Mouse (Mus musculus) right cerebral cortex, postnatal 14 days (tissue): ENCODE measurements around the gene Ankar.

Experiments
- DNase-seq: peaks from one replicate; pipeline ENCODE4 v3.0.0; 2022

The Ankar gene

DNA sequence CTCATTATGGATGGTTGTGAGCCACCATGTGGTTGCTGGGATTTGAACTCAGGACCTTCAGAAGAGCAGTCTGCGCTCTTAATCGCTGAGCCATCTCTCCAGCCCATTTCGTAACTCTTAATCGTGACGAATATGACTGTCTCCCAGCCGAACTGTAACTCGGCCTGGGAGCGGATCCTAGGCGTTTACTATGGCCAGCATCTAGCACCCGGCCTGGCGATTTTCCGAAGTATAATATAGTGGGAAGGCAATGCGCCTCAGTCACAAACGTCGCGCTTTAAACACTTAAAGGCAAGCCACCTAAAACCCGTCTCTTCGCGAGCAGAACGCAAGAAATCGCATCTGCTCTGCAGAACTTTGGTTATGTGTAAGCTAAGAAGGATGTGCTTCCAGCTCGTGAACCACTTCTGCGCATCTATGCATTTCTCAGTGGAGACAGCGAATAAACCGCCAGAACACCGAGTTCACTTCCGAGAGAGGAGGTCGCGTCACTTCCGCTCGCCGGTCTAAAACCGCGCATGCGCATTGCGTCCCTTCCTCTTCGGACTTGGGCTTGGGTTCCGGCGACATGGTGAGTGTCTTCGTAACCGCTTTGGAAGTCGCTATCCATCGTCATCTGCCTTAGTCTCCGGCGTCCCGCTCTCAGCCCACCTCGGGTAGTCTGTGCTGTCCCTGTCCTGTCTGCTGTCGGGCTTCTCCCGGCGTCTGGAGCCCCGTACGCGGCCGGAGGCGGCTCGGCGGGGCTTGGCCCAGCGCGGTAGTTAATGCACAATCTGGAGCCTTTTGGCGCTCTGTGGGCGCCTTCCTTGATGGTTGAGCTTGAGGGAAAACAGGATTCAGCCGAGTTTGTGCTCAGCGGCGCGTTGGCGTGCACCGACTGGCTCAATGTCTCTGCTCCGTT lies 10.6 kb upstream of the Ankar start, which contains the start of gene Rpl37a:
Gene Rpl37a, plus strand, starts transcription at position 538 of the 901 bp plus-strand sequence.
- DNase-seq: peak; percentile 97

- no peak for DNase-seq
Measured at GRCm38 (mm10) chr1:72707525-72707924, 7.1 kb upstream of the Ankar start.

- no peak for DNase-seq
Measured at GRCm38 (mm10) chr1:72698651-72699050, 1.7 kb downstream of the Ankar start.

DNA sequence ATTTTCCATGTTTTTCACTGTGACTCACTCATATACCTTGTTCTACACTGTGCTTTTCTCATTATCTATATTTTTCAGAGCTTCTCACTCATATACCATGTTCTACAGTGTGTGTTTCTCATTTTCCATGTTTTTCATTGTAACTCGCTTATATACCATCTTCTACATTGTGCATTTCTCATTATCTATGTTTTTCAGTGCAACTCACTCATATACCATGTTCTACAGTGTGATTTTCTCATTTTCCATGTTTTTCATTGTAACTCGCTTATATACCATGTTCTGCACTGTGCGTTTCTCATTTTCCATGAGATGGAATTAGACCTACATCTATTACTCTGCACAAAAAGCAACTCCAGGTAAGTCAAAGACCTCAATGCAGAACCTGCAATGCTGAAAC lies 4.1 kb downstream of the Ankar start:
- no peak for DNase-seq

GRCm38 (mm10) chr1:72673070-72673469 lies 27.3 kb downstream of the Ankar start:
- no peak for DNase-seq

DNA sequence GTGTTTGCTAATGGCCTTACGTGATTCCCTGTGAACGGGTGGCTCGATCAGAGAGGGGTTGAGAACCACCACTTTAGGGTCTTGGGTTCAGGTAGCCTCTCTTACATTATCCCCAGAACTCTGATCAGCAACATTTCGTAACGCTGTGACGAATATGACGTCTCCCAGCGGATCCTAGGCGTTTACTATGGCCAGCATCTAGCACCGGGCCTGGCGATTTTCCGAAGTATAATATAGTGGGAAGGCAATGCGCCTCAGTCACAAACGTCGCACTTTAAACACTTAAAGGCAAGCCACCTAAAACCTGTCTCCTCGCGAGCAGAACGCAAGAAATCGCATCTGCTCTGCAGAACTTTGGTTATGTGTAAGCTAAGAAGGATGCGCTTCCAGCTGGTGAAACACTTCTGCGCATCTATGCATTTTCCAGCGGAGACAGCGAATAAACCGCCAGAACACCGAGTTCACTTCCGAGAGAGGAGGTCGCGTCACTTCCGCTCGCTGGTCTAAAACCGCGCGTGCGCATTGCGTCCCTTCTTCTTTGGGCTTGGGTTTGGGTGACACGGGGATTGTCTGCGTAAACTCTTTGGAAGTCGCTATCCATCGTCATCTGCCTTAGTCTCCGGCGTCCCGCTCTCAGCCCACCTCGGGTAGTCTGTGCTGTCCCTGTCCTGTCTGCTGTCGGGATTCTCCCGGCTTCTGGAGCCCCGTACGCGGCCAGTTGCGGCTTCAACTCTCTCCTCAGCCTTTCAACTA lies 59.5 kb downstream of the Ankar start:
- peak; percentile 82 for DNase-seq

DNA sequence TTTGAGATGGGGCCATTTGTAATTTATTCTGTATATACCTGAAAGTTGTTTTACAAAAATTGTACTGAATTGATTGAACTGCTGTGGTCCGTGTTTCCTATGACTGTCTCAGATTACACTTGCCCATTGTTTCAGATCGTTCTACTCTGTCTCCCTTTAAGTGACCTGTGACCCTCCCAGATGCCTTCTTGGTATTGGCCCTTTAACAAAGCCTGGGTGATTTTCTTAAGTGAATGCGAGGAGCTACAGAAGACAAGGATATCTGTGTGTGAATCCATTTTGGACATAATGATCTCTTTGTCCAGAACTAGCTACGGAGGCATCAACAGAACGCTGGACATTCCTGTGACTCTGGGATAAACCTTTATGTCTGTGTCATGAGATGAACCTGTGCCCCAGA lies 65.2 kb downstream of the Ankar start:
- no peak for DNase-seq

- DNase-seq: no peak
Measured at GRCm38 (mm10) chr1:72612172-72612571, 88.2 kb downstream of the Ankar start.

DNA sequence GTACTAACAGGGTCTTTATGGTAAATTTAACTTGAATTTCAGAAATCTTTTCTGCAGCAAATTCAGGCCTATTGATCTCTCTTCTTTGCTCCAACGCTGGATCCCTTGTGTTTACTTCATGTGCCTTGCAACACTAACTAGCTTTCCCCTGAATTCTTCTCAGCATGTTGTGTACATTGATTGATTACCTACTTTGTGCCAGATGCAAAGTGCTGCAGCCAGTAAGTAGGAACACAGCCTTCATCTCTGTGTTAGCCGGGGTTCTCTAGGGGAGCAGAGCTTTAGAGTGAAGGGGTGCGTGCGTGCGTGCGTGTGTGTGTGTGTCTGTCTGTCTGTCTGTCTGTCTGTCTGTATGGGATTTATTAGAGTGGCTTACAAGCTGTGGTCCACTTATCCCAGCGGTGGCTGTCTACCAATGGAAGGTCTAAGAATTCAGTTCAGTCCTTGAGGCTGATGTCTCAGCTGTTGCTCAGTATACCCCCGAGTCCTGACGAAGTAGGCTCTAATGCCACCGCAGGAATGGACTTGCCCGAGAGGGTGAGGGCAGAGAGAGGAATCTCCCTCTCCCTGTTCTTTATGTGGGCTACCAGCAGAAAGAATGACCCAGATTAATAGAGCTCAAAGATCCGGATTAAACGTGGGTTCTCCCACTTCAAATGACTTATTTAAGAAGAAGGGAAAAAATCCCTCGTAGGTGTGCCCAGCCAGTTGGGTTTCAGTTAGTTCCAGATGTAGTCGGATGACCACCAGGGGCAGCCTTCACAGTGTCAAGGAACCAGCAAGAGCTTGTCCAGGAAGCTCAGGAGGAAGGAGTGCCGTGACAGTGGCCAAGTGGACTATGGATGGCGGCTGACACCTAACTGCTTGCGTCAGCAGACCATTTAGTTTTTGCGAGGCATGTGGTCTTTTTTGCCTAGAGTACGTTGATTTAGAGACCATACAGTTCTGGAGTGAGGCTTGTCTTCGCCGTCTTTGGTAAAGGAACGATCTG lies 90.2 kb downstream of the Ankar start:
- no peak for DNase-seq

DNA sequence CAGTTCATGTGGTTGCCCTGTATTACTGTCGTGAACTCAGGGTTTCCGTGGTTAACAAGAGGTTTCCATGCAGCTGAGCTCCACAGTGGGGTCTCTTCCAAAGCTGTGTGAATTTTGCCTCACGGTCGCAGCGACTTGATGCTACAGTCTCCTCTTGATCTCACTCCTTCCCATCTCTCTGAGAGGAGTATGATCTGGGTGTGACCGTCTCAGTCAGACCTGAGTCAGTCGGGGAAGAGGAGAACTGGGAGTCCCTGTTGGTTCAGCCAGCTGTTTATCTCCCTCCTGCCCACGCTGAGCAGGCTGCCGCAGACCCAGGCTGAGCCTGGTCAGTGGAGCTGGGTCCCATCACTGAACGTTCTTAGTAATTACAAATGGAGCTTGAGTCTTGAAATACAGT lies 91.2 kb downstream of the Ankar start:
- no peak for DNase-seq

DNA sequence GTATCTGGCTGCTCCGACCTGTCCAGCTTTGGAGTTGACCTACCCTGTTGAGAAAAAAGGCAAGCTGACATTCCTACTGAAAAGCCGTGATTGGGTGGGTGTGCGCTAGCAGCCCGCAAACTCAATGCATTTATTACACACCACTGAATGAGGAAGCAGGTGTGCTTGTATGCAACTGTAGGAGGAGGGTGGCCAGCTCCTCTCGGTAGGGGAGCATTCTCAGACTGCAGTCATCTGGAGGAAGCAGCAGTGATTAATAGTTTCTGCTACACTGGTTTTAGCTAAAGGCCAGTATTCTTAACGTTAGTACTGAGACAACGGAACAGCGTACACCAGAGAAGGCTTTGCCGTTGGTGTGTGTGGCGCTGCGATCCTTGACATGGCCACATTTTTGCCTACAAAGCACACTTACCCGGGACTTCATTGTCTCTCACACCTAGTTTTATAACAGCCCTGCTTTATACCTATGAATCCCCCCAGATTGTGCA lies 94.1 kb downstream of the Ankar start:
- no peak for DNase-seq

- no peak for DNase-seq
Measured at GRCm38 (mm10) chr1:72602803-72603202, 97.6 kb downstream of the Ankar start.

- DNase-seq: no peak
Measured at GRCm38 (mm10) chr1:72602186-72602585, 98.2 kb downstream of the Ankar start.

DNA sequence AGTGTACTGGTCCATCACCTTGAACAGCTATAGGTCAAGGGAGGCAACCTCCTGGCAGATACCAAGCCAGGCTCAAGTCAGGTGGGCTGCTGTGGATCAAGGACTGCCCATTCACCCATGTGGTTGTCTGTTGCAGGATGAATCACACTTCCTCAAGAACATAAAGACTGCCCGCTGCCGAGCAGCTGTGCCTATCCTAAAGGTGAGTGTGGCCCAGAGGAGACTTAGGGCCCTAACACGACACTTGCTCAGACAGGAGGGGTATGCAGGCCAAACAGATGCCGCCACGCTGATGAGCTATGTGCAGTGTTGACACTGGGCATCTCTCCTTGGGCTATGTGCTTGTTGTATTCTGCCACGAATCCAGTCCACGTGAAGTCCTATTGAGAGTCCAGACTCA lies 99.1 kb downstream of the Ankar start:
- no peak for DNase-seq

DNA sequence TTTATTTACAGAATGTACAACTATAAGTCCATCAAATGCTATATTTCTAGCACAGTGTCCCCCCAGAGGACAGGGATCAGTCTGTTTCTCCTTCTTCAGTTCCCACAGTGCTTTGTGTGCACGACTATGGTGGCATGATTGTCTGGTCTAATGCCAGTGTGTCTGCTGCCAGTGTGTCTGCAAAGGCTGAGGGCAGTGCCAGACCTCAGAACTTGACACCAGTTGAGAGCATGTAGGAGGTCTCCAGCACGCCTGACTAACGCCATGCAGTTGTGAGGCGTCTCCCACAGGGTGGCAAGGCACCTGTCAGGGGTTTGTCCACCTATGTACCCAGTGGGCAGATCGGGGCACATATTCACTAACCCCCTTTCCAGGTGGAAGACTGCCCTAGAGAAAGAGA lies 99.6 kb downstream of the Ankar start:
- DNase-seq: no peak

- no peak for DNase-seq
Measured at GRCm38 (mm10) chr1:72599146-72600101, 101.0 kb downstream of the Ankar start.

GRCm38 (mm10) chr1:72596231-72596630 lies 104.1 kb downstream of the Ankar start:
- no peak for DNase-seq

DNA sequence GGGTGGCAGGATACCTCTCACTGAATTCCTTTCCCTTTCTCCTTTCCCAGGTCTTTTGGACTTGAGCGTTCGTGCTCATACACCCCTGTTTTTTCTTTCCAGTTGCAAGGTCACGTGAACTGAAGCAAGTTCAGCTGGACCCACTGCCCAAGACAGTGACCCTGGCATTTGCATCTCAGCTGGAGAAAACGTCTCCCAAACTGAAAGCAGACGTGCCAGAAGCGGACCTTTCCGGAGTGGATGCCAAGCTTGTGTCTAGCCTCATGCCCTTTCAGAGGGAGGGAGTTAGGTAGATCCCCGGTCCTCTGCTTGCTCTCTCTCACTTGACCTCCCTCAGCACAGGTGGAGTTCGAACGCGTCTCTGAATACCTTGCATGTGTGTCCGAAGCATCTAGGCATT lies 104.7 kb downstream of the Ankar start:
- no peak for DNase-seq

DNA sequence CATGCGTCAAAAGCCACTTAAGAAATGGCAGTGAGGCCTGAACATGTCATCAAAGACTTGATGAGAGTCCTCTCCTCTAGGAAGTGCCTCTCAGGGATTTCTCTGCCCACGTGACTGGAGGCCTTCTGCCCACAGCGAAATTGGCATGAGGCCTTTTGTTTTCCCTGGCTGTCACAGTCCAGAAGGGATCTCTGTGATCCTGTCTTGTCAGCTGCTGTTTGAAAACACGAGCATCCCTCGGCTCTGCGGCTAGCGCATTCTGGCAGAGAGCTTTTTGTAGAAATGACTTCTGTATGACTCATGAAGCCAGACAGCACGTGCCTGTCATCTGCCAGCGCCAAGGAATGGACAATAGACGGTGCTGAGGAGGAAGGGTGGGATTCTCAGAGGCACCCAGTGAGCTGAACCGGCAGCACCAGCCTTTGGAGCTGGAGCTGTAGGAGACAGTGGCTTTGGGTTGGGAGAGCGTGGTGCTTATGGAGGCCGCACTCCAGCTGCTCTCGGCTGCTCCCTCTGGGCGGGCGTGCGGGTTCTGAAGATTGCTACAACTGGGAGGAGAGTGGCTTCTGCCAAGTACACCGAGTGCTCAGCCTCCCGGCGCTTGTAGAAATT lies 106.9 kb downstream of the Ankar start:
- peak; percentile 40 for DNase-seq
